Mouse (Mus musculus) left cerebral cortex, postnatal 36 days (tissue): Measurements from ENCODE around the gene Ugt1a1. TPM values are rescaled to one million over a fixed set of nuclear protein-coding genes. Genes with fewer than 3 reads are reported as not detected.

ENCODE experiments used
- DNase-seq, 2 experiments: peaks; one replicate each; pipeline ENCODE4 v3.0.0; 2021 to 2022; ENCODE audit warnings: low spot score in 2 of 2, mixed read lengths in 1 of 2
- intact Hi-C: fragments of 180-260 bp; cut with DNase I; formaldehyde crosslinking; loops from one replicate; pipeline ENCODE4 v1.15.1; 2025
- total RNA-seq, 2 experiments: library from RNA; stranded (reverse); gene quantifications; 2 replicates each; pipeline ENCODE4 v1.2.3; 2021

Ugt1a1 gene
- total RNA-seq, 2 experiments from 2014 or later: 0.18 TPM; not detected in 1

DNA sequence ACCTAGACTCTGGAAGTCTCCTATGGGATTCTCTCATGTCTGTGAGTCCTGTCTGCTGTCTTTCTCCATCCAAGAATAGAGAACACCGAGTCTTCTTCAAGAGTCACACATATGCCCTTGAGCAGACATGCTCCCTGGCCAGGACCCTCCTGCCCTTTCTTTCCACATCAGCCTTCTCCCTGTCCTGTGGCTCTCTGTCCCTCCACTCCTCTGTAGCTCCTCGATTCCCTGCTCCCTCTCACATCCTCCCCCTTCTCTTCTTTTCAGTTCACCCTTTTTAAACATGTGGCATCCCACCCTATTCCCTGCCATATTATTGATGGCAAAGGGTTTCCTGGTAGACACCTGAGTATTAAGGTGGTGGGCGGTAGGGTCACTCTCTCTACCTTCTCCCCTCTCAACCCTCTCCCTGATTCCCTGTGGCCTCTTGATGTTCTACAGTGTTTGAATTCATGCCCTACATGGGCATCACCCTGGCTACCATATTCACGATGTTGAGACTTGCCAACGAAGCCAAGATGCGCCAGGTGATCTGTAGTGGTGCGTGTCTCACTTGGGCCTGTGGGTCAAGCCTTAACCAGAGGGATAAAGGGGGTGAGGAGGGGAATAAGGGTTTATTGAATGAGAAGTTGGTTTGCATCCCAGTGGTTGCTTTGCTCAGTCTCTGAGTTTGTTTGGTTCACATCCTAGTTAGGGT, 20.2 kb downstream of the Ugt1a1 start:
- intact Hi-C loops: no loop called here

DNA sequence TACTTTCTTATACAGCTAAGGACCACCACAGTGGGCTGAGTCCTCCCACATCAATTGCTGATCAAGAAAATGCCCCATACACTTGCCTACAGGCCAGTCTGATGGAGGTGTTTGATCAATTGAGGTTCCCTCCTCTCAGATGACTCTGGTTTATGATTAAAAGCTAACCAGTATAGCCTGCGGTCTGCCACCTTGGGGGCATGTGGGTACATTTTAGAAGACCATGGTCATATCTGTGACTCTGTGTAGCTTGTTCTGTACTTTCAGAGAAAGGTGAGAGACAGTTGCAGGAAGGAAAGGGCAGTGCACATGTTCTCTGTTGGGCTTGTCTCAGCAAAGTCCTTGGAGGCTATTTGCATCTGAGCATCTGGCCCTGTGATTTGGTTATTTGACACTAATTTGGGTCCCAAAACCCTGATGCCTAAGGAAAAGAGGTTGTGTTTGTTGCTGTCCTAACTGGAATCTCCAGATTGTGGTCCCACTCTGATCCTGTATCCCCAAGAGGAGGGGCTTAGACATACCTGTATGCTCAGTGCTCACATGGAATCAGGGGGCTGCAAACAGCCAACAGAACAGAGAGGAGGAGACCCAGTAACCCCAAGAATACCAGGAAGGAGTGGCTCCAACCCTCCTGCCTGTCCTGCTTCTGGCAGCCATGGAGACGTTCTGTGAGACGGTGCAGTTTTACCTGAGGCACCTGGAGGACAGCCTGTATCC, 21.1 kb downstream of the Ugt1a1 start:
- intact Hi-C loops: no loop called here
- DNase-seq: no peak

More for the DNA sequence above, 20.2 kb downstream of the Ugt1a1 start:
- DNase-seq: no peak

DNA sequence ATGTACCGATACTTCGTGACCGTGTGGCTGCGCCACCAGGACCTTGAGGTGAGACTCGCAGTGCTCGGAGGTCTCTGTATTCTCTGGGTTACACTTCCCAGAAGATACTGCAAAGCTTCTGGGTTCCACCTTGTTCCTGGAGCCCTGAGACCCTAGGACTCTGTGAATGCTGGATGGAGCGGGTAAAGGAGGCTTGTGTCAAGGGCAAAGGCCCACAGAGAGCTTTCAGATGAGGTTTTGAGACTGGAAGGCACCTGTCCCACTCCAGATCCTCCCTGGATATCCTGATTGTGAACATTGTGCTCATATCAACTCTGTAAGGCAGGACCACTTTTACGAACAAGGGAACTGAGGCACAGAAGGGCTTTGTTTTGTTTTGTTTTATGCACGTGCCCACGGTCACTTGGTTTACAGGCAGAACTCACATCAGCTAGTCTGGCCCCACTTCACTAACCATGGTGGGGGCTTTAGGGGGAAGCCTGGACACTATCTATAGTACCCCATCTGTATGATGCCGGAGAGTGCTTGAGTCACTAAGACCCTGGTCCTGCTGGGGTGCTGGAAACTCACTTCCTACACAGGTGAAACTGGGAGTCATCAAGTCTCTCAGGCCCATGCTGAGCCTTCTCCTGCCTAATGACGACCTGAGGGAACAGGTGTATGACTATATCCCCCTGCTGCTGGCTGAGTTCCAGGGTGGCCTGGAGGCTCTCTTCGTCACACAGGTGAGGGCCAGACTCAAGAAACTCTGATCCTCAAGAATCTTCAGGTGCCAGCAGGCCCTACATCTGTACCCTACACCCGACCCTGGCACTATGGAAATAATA, 21.9 kb downstream of the Ugt1a1 start:
- intact Hi-C loops: no loop called here
- no peak for DNase-seq

DNA sequence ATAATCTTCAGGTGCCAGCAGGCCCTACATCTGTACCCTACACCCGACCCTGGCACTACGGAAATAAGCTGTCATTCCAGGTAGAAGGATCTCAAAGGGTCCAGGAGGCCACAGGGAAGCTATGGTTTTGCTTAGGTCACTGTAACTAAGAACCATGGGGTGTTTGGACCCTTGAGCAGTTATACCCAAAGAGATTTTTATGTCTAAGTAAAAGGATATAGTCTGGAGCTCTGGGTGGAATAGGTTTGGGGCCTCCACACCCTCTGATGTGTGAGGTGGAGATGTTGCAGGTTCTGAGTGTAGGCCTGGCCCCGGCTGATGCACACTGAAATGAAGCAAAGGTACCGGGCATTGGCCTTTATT, 22.5 kb downstream of the Ugt1a1 start:
- DNase-seq: no peak
- intact Hi-C loops: no loop called here

DNA sequence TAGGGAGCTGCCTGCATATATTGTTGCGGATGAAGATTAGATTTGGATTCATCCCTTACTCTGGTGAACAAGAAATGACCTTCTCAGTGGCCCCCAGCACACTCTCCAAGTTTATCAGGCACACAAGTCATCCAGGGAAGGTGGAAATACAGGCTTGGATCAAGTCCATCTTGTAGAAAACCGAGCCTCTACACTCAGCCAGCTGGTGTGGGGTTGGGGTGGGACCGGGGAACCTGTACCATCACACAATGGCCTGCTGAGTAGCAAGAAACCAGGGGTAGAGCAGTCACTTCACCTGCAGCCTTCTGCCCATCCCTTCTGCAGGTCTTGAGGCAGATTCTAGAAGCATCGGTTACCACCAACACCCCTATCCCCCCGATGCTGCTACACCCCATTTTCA, 22.9 kb downstream of the Ugt1a1 start:
- intact Hi-C loops: no loop called here
- DNase-seq: no peak

DNA sequence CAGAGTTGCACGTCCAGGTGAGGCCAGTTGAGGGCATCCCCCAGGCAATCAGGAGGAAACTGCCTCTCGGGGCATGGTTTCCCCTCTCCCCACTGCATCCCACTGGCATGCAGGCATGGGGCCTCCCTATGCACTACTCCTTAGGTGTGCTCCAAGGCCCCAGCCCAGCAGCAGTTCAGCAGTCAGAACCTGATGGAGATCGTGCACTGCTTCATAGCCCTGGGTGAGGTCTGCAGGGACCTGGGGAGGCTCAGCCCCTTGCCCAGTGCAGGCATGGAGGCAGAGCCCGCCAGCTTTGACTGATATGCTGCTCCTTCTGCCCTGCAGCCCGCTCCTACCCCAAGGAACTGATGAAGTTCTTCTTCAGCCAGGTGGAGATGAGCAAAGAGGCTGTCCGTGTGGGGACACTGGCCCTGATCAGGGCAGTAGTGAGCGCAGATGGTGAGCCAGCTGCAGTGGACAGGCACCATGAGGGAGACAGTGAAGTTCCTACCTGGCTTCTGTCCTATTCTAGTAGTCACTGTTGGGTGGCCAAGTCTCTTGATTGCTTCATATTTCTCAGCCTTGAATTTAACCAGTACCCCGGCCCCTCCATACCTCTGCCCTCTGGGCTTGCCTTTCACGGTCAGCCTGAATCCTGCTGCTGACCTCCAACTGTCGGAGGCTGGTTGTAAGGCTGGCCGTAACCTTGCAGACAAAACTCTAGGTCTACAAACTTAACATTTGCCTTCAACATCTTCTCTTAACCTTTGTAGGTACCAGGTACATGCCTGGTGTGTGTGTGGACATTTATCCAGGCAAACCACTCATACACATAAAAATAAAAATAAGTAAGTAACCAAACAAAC, 23.5 kb downstream of the Ugt1a1 start:
- intact Hi-C loops: no loop called here
- no peak for DNase-seq

DNA sequence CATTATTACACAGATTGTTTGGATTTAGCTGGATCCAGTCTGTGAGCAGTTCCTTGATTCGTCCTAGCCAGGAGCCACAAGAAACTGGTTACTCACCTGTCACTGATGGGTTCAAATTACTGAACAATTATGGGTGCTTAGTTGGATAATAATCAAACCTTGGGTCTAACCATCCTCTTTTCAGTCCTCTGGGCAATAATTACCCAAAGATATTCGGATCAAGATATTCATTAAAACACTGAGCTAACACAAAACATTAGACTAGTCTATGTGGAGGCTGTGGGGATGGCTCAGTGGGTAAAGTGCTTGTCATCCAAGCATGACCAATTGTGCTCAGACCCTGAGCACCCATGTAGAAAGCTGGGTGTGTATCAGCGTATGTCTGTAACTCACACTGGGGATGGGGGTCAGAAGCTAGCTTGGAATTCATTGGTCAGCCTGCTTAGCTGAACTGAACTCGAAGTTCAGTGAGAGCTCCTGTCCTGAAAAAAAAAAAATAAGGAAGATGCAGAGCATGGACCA, 24.2 kb downstream of the Ugt1a1 start:
- intact Hi-C loops: no loop called here
- DNase-seq: no peak

DNA sequence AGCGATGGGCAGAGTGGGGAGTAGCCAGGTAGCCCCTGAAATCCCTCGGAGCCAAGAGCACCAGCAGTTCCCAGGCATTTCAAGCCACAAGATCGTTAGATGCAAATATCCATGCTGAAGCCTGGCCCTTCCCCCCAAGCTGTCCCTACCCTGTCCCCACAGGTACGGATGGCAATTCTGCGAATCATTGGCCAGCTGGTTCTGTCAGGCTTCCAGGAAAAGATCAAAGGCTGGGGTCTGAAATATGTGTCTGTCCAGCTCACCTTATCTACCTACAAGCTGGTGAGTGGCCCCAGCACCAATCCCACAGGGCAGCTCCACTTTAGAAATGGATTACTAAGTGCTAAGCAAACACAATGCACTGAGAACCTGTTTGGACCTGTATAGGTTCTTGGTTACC, 25.6 kb downstream of the Ugt1a1 start:
- intact Hi-C loops: no loop called here
- DNase-seq: no peak

DNA sequence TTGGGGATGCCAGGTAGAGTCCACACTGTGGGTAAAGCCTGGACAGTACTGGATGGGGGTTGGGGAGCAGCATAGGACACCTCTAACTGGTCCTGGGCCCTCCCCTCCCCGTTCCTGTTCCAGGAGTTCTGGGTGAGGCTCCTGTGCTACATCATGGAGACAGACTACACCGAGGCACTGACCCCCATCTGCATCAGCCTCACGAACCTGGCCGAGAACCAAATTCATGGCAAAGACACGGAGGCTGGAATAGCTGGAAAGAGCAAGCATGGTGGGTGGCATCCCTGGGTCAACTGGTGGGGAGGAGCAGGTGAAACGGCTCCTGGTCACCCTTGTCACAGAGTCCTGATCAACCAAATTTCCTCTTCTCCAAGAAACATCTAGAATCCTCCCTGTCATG, 27.0 kb downstream of the Ugt1a1 start:
- no peak for DNase-seq
- intact Hi-C loops: no loop called here

DNA sequence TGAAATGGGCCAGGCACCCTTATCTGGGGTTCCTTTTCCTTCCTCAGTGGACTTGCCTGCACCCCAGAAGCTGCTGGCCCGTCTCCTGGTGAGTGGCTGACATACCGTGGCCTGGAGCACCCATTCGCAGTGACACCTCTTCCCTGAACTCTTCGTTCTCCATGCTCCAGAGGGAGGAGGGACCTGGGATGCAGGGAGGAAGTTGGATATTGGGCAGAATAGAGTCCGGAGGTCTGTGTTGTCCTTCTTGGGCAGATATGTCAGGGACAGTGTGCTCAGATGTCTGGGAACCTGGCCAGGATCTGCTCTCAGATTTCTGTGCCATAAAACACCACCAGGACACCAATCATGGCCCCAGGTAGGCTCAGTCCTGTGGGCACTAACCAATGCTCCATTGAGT, 28.3 kb downstream of the Ugt1a1 start:
- DNase-seq: no peak
- intact Hi-C loops: no loop called here

DNA sequence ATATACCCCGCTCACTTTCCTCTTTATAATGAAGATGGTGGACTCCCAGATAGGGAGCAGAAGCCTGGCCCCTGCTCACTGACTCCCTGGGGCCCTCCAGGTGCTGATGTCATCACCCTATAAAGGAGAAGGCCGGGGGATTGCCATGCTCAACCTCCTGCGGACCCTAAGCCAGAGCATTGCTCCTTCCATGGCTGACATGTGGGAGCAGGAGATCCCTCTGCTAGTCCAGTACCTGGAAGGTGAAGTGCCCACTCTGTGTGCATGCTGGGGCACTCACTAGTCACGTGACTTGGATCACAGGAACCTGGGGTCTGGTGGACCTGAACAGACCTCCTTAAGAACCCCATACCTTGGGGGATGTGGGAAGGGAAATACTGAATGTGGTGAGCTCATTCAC, 28.8 kb downstream of the Ugt1a1 start:
- no peak for DNase-seq
- intact Hi-C loops: no loop called here

DNA sequence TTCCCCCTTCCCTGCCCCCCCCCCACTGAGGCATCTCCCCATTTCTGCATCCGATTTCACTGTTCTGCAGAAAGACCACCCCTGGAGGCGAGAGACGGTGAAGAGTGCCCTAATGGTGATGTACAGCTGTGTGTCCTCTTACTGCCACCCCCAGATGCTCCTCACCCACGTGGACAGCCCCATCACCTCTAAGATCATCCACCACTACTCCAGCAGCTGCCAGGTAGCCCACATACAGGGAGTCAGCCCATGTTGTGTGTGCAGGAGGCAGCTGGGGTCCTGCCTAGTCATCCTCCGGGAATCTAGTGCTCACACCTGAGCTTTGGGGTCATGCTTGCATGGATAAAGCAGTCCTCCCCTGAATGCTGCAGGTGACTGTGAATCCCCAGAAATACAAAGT, 32.1 kb downstream of the Ugt1a1 start:
- intact Hi-C loops: no loop called here
- DNase-seq: no peak

DNA sequence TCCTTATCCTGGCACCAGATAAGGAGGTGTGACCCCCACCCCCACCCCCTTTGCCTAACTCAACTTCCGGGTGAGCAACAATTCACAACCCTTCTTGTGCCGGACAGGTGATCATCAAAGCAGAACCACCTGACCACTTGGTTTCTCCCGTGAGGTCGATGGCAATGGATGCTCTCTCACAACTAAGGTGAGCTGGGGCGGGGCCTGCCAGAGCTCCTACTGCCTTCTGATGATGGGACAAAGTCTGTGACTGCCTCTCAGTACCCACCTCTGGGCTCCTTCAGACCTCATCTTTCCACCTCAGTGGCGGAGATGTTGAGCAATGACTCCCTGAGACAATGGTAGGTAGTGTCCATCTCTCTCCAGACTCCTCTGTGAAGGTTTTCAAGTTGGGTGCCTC, 34.1 kb downstream of the Ugt1a1 start:
- intact Hi-C loops: loop anchor here (5.0 kb wide), 1 partner anchor 61 kb away; no protein-coding TSS in a partner anchor
- no peak for DNase-seq

DNA sequence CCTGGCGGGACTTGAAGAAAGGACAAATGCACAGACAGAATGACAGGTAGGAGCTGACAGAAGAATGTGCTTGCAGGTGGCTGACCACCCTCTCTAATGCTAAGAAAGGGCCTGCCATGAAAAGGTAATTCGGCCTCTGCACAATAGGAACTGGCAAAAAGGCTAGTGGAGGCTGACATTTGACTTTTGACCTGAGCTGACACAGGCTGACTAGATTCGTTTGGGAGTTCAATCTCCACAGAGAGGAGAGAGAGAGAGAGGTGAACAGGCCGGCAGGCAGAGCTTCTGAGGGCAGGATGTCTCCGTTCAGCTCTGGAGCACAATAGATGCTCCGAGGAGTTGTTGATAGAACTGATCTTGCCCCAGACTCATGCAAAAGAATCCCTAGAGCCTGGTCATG, 34.6 kb downstream of the Ugt1a1 start:
- no peak for DNase-seq
- intact Hi-C loops: loop anchor here (5.0 kb wide), 1 partner anchor 61 kb away; no protein-coding TSS in a partner anchor

DNA sequence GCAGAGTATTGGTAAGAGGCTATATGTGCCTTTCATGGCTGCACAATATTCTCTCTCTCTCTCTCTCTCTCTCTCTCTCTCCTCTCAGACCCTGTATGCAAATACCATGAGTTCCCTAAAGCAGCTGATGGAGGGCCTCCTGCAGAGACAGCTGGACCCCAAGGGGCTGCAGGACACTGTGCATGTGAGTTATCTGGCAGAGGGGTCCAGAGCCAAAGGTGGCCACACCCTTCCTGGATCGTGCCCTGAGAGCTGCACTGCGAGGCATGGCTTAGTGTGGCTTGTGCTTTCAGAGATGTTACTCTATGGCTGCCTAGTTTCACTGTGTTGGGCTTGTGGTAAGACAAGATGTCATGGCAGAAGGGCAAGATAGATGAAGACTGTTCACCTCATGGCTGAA, 35.9 kb downstream of the Ugt1a1 start:
- intact Hi-C loops: loop anchor here (5.0 kb wide), 1 partner anchor 60 kb away; no protein-coding TSS in a partner anchor
- DNase-seq: no peak

DNA sequence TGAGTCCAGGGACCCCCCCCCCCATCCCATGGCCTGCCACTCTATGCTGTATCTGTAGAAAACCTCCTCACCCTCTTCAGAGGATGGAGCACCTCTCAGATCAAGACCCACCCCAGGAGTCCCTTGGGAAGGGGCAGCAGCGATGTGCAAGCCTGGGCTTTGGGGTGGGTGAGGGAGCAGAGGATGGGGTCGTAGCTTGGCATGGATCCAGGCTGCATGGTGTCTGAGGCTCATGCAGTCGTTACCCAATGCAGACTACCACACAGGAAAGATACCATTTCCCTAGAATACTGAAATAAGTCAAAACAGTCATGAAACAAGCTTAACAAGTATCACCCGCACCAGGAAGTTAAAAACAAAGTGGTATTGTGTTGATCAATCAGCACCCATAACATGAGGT, 36.9 kb downstream of the Ugt1a1 start:
- DNase-seq: no peak
- intact Hi-C loops: loop anchor here (5.0 kb wide), 1 partner anchor 59 kb away; no protein-coding TSS in a partner anchor

DNA sequence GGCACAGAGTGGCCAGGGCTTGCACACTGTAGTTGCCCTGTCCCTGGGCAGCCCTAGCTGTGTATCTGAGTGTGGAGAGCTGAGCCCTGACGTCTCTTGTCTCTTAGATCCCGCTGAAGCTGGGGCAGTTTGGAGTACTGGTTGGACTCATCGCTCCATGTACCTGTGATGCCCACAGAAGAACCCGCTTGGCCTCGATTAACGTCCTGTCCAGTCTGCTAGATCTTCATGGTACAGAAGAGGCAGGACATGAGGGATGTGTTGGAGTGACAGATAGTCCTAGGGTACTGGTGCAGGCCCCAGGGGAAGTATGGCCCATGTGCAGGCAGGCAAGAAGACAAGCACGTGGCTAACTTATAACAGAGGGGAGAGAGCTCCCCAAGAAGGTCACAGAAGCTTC, 37.8 kb downstream of the Ugt1a1 start:
- DNase-seq: no peak
- intact Hi-C loops: loop anchor here (5.0 kb wide), 1 partner anchor 58 kb away; no protein-coding TSS in a partner anchor

DNA sequence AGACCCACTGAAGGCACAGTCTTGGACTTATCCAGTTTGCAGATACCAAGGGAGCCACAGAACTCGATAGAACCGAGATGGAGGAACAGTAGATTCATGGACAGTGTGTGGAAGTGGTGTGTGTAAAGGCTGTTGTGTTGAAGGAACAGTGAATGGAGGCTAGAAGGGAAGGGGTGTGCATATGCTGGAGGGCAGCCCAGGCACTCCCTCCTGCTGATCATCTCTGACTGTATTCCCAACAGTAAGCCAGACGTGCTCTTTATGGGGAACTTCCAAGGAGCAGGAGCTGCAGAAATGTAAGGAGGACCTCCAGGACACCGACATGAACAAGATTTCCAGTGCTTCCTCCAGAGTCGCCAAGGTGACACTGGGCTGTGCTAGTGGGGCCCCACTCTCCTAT, 38.3 kb downstream of the Ugt1a1 start:
- no peak for DNase-seq
- intact Hi-C loops: no loop called here

DNA sequence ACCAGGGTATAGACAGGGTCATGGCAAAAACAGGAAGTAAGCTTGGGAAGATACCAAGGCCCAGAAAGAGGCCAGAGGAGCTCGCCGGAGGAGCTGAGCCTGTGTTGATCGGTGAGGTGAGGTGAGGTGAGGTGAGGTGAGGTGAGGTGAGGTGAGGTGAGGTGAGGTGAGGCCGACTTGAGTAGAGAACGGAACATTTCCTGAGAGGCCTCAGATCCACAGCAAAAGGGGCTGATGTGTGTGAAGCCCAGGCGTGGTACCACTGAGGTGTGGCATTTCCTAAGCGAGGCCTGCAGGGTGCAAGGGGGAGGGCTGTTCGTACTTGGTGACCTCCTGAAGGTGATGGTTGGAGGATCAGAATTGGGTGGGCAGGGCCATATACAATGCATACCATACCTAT, 41.3 kb downstream of the Ugt1a1 start:
- intact Hi-C loops: no loop called here
- no peak for DNase-seq
